Mouse (Mus musculus): ENCODE data around the gene Sort1.

The Sort1 gene

GRCm38 (mm10) chr3:108383485-108384354 lies 99.8 kb downstream of the Sort1 start, which contains the start of gene Psrc1:
TSS of gene Psrc1 (plus strand) at chr3:108383839.
- DNase-seq (ENCODE audit: low read depth) = peak; percentile 53

DNA sequence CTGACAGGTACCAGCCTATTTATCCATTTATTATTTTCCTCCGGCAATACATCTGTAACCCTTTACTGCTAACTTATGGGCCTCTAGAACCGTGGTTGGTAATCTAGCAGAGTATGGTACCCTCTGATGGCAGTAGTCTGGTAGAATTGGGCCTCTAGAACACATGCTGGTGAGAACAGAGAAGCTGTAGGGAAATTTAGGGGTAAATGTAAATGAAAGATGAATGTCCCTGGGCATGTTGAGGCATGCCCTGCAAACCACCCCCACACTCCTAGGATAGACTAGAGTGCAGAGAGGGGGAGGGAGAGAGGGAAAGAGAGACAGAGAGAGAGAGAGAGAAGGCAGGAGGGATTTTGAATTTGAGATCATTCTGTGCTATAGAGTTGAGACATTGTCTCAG lies 100.5 kb downstream of the Sort1 start:
- DNase-seq (ENCODE audit: low read depth) = no peak

GRCm38 (mm10) chr3:108386186-108386585 lies 102.3 kb downstream of the Sort1 start:
- DNase-seq (ENCODE audit: low read depth) = no peak

DNA sequence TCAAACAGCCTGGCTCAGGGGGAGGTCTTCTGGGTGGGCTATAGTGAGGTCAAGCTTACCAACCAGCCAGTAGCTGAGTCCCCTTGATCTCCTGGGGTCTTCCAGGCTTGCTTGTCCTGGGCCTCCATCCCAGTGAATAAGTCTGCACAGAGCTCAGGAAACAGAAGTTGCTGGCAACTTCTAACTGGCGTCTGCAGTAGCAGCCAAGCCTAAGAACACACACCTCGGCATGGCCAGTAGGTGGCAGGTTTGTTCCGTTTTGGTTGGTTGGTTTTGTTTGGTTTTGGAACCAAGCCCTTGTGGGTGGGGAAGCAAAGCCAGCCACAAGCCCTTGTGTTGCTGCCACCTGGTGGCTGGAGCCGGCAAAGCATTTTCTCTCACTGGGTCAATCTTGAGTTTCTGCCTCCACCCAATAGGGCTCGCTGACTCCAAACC lies 105.2 kb downstream of the Sort1 start:
- DNase-seq (ENCODE audit: low read depth) = peak; percentile 99

DNA sequence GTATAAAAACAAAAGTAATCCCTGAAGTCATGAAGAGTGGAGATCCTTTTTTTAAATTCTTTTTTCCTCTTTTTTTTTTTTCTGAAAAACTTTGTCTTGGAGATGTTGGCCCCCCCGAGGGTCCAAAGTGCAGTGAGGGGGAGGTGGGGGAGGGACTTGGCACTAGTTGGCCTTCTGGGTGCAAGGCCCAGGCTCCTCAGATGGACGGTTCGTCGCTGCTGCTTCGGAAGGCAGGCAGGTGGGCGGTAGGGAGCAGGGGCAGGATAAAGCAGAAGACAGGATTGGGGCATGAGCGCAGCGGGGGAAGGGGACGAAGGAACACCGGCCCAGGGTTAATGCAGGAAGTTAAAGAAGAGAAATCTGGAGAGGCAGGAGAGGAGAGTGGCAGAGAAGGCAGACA lies 108.4 kb downstream of the Sort1 start:
- DNase-seq (ENCODE audit: low read depth) = no peak

GRCm38 (mm10) chr3:108392793-108393192 lies 108.9 kb downstream of the Sort1 start:
- no peak for DNase-seq (ENCODE audit: low read depth)

DNA sequence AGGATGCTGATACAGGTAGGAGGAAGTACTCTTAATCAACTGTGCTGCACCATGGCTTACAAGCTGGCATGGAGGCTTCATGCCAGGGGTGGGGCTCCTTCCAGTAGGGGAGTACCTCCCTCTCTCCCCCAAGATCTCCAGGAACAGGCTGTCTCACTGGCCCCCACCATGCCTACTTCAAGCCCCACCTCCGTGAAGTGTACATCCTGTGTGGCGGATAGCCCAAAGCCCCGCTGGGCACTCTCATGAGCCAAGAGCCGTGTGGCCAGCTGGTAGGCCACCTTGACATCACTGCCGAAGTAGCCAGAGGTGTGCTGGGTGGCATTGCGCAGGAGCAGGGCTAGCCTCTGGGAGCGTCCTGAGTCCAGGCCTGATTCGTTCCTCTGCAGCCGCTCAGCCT lies 114.4 kb downstream of the Sort1 start:
- no peak for DNase-seq (ENCODE audit: low read depth)

DNA sequence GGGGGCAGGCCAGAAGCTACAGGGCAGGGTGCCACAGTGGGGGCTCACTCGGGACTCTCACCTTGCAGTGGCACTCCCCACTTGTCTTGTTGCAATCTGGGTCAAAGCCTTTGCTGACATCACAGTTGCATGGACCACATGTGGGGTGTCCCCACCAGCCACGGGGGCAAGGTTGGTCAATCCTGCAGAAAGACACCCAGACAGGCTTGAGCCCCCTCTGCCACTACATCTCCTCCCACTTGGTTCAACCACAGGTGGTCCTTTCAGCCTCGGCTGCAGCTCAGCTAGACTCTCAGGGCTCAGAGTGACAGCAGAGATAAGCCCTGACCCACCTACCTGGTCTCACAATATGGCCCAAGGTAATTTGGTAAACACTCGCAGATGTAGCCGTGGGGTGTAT lies 116.6 kb downstream of the Sort1 start:
- DNase-seq (ENCODE audit: low read depth) = no peak

GRCm38 (mm10) chr3:108401692-108402527 lies 118.0 kb downstream of the Sort1 start:
- peak; percentile 78 for DNase-seq (ENCODE audit: low read depth)

DNA sequence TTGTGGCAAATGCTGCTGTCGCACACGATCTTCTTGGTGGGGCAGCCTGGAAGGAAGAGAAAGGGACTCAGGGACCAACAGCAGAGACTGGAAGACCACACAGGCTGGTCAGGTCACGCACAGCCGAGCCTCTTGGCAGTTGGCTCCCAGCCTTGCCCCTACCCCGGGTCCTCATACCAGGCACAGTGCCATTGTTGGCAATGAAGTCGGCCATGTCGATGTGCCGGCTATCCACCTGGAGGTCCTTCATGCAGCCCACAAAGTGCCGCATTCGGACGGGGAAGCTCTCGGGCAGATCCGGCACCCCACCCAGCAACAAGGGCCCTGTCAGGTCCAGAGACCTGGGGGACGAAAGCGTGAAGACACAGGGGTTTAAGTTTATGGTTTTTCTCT lies 118.6 kb downstream of the Sort1 start:
- no peak for DNase-seq (ENCODE audit: low read depth)

DNA sequence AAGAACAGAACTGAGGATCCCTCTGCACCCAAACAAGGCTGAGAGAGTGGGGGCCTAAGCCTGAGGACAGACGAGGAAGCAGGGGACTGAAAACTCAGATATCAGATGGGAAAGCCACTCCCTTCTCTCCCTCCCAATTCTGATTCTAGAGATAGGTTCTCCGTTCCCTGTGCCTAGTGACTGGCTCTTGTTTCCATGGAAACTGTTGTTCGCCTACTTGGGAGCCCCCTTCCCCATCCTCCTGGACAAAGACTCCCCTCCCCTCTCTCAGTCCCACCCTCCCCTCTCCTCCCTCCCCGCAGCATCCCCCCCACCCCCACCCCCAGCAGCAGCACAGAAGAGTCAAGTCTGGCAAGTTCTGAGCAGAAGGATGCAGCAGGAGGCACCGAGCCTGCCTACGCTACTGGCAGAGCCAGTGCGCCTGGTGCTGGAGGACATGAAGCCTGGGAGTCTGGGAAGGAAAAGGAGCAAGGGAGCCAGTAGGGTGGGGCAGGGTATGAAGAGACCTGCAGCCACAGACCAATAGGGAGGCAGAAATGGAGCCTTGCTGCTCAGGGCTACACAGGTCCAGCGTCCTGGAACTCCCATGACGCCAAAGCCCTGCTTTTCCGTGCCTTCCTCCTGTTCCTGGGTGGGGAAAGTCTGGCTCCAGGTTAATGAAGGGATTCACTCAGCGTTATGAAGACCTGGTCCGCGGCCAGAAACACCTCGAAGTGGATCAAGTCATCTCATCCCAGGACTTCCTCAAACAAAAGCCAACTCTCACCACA lies 121.8 kb downstream of the Sort1 start:
- DNase-seq (ENCODE audit: low read depth) = no peak

- DNase-seq (ENCODE audit: low read depth) = no peak
These were observed 122.5 kb downstream of the Sort1 start for GRCm38 (mm10) chr3:108406306-108406885.

GRCm38 (mm10) chr3:108408517-108409008 lies 124.7 kb downstream of the Sort1 start:
- no peak for DNase-seq (ENCODE audit: low read depth)

GRCm38 (mm10) chr3:108409656-108410358 lies 125.9 kb downstream of the Sort1 start:
- no peak for DNase-seq (ENCODE audit: low read depth)

- no peak for DNase-seq (ENCODE audit: low read depth)
These were observed 126.5 kb downstream of the Sort1 start for GRCm38 (mm10) chr3:108410359-108410714.
